Mouse (Mus musculus): ENCODE measurements around the gene Grcc10. TPM values are rescaled to one million over a fixed set of nuclear protein-coding genes. Genes with fewer than 3 reads are reported as not detected.
A peak's percentile ranks its signal among the peaks of the same experiment; 100 is the strongest.

Gene Grcc10
- total and polyA plus RNA-seq, 2 experiments = 140 to 203 TPM

GRCm38 (mm10) chr6:124706061-124706627 lies 35.0 kb downstream of the Grcc10 start:
- Histone ChIP-seq H3K4me3 (ENCODE audit: insufficient read depth, low read depth, low read length) (no peak overlapping the region), H3K9ac (ENCODE audit: low read depth, low read length) (no peak overlapping the region), H3K4me1 (ENCODE audit: control insufficient read depth, insufficient read depth, low read length) (peaks cover 15% of the 10 kb centered on the region), H3K27ac (replicated peaks; ENCODE audit: insufficient read depth, low read depth, low read length) (no peak overlapping the region), H3K79me2 (ENCODE audit: control insufficient read depth, insufficient read depth, low read length) (peaks cover 17% of the 10 kb centered on the region; the same call in 1 of the 2 replicates), H3K36me3 (ENCODE audit: control insufficient read depth, insufficient read depth, low read length) (peaks cover 22% of the 10 kb centered on the region), H3K27me3 (ENCODE audit: control insufficient read depth, insufficient read depth, low read length) (no peaks in the 10 kb centered on the region)
- TF ChIP-seq POLR2A (IDR thresholded peaks at IDR 0.05; ENCODE audit: extremely low read depth, insufficient read depth, low read length) (no peak), CTCF (IDR thresholded peaks at IDR 0.05; ENCODE audit: low read depth, low read length) (no peak)
- DNase-seq (ENCODE audit: extremely low read depth, low read depth, low spot score) = no peak
- WGBS = 63% methylated on average over 5 of the region's 5 CpGs

DNA sequence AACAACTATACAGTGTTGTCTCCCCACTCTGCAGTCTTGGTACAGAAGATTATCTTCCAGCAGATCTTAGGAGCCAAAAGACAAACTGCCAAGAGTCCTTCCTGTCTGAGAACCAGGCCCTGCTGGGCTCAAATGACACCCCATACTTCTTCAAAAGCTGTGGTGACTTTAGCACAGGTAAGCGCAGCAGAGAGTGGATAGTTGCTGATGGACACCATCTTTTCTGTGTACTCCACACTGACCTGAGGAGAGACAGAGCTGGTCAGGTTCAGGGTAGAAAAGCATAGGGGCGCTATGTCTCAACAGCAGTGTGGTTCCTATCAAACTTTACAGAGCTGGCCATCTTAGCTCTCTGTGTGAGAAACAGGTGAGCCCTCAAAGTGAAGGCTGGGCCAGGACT lies 36.8 kb downstream of the Grcc10 start:
- no peak overlapping the region for H3K27ac ChIP-seq (replicated peaks; ENCODE audit: insufficient read depth, low read depth, low read length)
- DNase-seq (ENCODE audit: extremely low read depth, low read depth, low spot score) = no peak
- WGBS = 93% methylated on average over 2 of the region's 2 CpGs
- H3K9ac ChIP-seq (ENCODE audit: low read depth, low read length) = no peak overlapping the region
- H3K79me2 ChIP-seq (ENCODE audit: control insufficient read depth, insufficient read depth, low read length) = peaks cover 12% of the 10 kb centered on the region; the same call in 1 of the 2 replicates
- peaks cover 27% of the 10 kb centered on the region for H3K36me3 ChIP-seq (ENCODE audit: control insufficient read depth, insufficient read depth, low read length)
- peaks cover 27% of the 10 kb centered on the region for H3K4me1 ChIP-seq (ENCODE audit: control insufficient read depth, insufficient read depth, low read length)
- no peaks in the 10 kb centered on the region for H3K27me3 ChIP-seq (ENCODE audit: control insufficient read depth, insufficient read depth, low read length)
- H3K4me3 ChIP-seq (ENCODE audit: insufficient read depth, low read depth, low read length) = no peak overlapping the region
- no peak for TF ChIP-seq POLR2A (IDR thresholded peaks at IDR 0.05; ENCODE audit: extremely low read depth, insufficient read depth, low read length)
- no peak for TF ChIP-seq CTCF (IDR thresholded peaks at IDR 0.05; ENCODE audit: low read depth, low read length)

GRCm38 (mm10) chr6:124703789-124704188 lies 37.4 kb downstream of the Grcc10 start:
- Histone ChIP-seq H3K36me3 (ENCODE audit: control insufficient read depth, insufficient read depth, low read length) (peaks cover 29% of the 10 kb centered on the region), H3K79me2 (ENCODE audit: control insufficient read depth, insufficient read depth, low read length) (peaks cover 9% of the 10 kb centered on the region; the same call in 1 of the 2 replicates), H3K4me3 (ENCODE audit: insufficient read depth, low read depth, low read length) (no peak overlapping the region), H3K27me3 (ENCODE audit: control insufficient read depth, insufficient read depth, low read length) (no peaks in the 10 kb centered on the region), H3K9ac (ENCODE audit: low read depth, low read length) (no peak overlapping the region), H3K4me1 (ENCODE audit: control insufficient read depth, insufficient read depth, low read length) (peaks cover 29% of the 10 kb centered on the region), H3K27ac (replicated peaks; ENCODE audit: insufficient read depth, low read depth, low read length) (no peak overlapping the region)
- TF ChIP-seq POLR2A (IDR thresholded peaks at IDR 0.05; ENCODE audit: extremely low read depth, insufficient read depth, low read length) (no peak), CTCF (IDR thresholded peaks at IDR 0.05; ENCODE audit: low read depth, low read length) (no peak)
- no peak for DNase-seq (ENCODE audit: extremely low read depth, low read depth, low spot score)
- WGBS = 59% methylated on average over 7 of the region's 7 CpGs

DNA sequence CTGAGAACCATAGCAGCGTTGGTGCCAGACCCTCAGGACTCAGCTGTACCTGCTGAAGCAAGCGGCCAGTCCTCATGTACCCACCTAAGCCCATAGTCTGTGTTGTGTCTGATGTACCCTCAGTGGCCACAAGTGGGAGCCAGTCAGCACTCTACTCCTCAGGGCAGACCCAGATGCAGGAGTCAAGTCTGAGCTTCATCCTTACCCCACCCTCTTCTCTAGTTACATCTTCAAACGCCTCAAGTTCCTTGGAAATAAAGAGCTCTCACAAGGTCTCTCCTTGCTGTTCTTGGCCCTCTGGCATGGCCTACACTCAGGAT lies 38.4 kb downstream of the Grcc10 start:
- Histone ChIP-seq H3K9ac (ENCODE audit: low read depth, low read length) (no peak overlapping the region), H3K27me3 (ENCODE audit: control insufficient read depth, insufficient read depth, low read length) (no peaks in the 10 kb centered on the region), H3K4me1 (ENCODE audit: control insufficient read depth, insufficient read depth, low read length) (peaks cover 22% of the 10 kb centered on the region), H3K36me3 (ENCODE audit: control insufficient read depth, insufficient read depth, low read length) (peaks cover 33% of the 10 kb centered on the region), H3K4me3 (ENCODE audit: insufficient read depth, low read depth, low read length) (no peak overlapping the region), H3K79me2 (ENCODE audit: control insufficient read depth, insufficient read depth, low read length) (peaks cover 4% of the 10 kb centered on the region; the same call in 1 of the 2 replicates), H3K27ac (replicated peaks; ENCODE audit: insufficient read depth, low read depth, low read length) (no peak overlapping the region)
- WGBS = 72% methylated on average over 3 of the region's 3 CpGs
- TF ChIP-seq POLR2A (IDR thresholded peaks at IDR 0.05; ENCODE audit: extremely low read depth, insufficient read depth, low read length) (no peak), CTCF (IDR thresholded peaks at IDR 0.05; ENCODE audit: low read depth, low read length) (peak; percentile 88)
- DNase-seq (ENCODE audit: extremely low read depth, low read depth, low spot score) = peak; percentile 45

- peaks cover 23% of the 10 kb centered on the region for H3K4me1 ChIP-seq (ENCODE audit: control insufficient read depth, insufficient read depth, low read length)
- H3K79me2 ChIP-seq (ENCODE audit: control insufficient read depth, insufficient read depth, low read length) = peaks cover under 1% of the 10 kb centered on the region; the same call in 1 of the 2 replicates
- TF ChIP-seq POLR2A (IDR thresholded peaks at IDR 0.05; ENCODE audit: extremely low read depth, insufficient read depth, low read length) = no peak
- TF ChIP-seq CTCF (IDR thresholded peaks at IDR 0.05; ENCODE audit: low read depth, low read length) = no peak
- no peak overlapping the region for H3K4me3 ChIP-seq (ENCODE audit: insufficient read depth, low read depth, low read length)
- DNase-seq (ENCODE audit: extremely low read depth, low read depth, low spot score) = no peak
- no peak overlapping the region for H3K9ac ChIP-seq (ENCODE audit: low read depth, low read length)
- no peaks in the 10 kb centered on the region for H3K27me3 ChIP-seq (ENCODE audit: control insufficient read depth, insufficient read depth, low read length)
- H3K36me3 ChIP-seq (ENCODE audit: control insufficient read depth, insufficient read depth, low read length) = peaks cover 33% of the 10 kb centered on the region
- 76% methylated on average over 17 of the region's 17 CpGs for WGBS
- H3K27ac ChIP-seq (replicated peaks; ENCODE audit: insufficient read depth, low read depth, low read length) = no peak overlapping the region
These were observed 38.9 kb downstream of the Grcc10 start for GRCm38 (mm10) chr6:124702102-124702783.

DNA sequence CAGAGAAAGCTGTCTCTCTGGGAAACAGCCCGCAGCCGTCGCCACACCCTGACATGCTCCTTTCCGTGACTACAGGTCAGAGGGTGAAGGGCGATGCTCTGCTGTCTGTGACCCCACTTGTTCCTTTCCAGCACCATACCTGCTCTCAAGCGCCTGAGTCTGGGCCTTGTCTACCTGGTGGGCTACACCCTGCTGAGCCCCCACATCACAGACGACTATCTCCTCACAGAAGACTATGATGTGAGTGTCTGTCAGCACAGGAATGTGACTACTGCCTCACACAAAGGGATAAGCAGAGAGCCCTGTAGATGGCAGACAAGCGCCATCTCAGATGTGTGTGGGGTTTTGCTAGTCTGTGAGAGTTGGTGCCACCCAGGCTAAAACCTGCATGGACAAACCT lies 39.8 kb downstream of the Grcc10 start:
- Histone ChIP-seq H3K4me3 (ENCODE audit: insufficient read depth, low read depth, low read length) (no peak overlapping the region), H3K79me2 (ENCODE audit: control insufficient read depth, insufficient read depth, low read length) (peaks cover 2% of the 10 kb centered on the region; the same call in 1 of the 2 replicates), H3K4me1 (ENCODE audit: control insufficient read depth, insufficient read depth, low read length) (peaks cover 29% of the 10 kb centered on the region), H3K27ac (replicated peaks; ENCODE audit: insufficient read depth, low read depth, low read length) (peak overlapping the region; percentile 52), H3K27me3 (ENCODE audit: control insufficient read depth, insufficient read depth, low read length) (no peaks in the 10 kb centered on the region), H3K36me3 (ENCODE audit: control insufficient read depth, insufficient read depth, low read length) (peaks cover 33% of the 10 kb centered on the region), H3K9ac (ENCODE audit: low read depth, low read length) (no peak overlapping the region)
- peak; percentile 58 for DNase-seq (ENCODE audit: extremely low read depth, low read depth, low spot score)
- WGBS = 37% methylated on average over 8 of the region's 8 CpGs
- TF ChIP-seq CTCF (IDR thresholded peaks at IDR 0.05; ENCODE audit: low read depth, low read length) = peak; percentile 19; the same call in 1 of the 2 replicates
- no peak for TF ChIP-seq POLR2A (IDR thresholded peaks at IDR 0.05; ENCODE audit: extremely low read depth, insufficient read depth, low read length)
